Mouse (Mus musculus) hematopoietic stem cell, adult 5-6 weeks (primary cell): ENCODE measurements around the gene Adcy6. TPM values are rescaled to one million over a fixed set of nuclear protein-coding genes. Genes with fewer than 3 reads are reported as not detected.
A peak's percentile ranks its signal among the peaks of the same experiment; 100 is the strongest.
"Not testable (repeated sequence)": the region's sequence is repeated elsewhere in the genome, so short reads cannot be mapped to it uniquely, and the experiment has no call there.

Experiments used
- ATAC-seq, 2 experiments: fragments of 125-278 bp in 1 of 2; replicated peaks in 1 of 2; 2 replicates each; pipeline ENCODE4 v1.8.0; 2016 to 2017; ENCODE audit warnings: inconsistent platforms in 2 of 2, mild to moderate bottlenecking in 2 of 2, moderate number of reproducible peaks in 2 of 2, low read depth in 1 of 2, moderate TSS enrichment in 1 of 2; ENCODE audit not compliant: low FRiP score in 2 of 2, poor library complexity in 2 of 2, severe bottlenecking in 2 of 2, insufficient read depth in 1 of 2, low TSS enrichment in 1 of 2
- total RNA-seq: library from RNA; stranded (forward); fragments of 172-1452, 232-1000 nt; gene quantifications from 2 replicates; pipeline ENCODE4 v1.2.3, GENCODE M21; 2017

Adcy6 gene
- total RNA-seq, 1 experiment from 2014 or later: 17.3 TPM

DNA sequence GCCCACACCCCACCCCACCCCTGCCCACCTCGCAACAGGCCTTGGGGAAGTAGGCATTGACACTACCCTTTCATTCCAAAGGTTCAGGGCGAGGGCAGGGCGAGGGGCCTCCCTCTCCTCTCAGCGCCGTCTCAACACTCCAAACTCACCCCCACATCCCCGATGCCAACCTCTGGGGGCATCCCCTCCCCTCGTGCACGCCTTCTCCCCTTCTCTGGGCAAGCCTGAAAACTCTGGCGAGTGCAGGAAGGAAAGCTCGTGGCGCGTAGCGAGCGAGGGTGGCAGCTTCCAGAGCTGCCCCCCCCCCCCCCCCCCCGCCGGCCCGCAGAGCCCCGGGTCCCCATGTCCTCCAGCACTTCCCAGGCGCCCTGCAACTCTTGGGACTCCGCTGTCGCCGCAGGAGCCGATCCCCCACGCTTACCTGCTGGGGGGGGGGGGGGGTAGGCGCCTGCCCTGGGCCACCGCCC, 1.1 kb downstream of the Adcy6 start:
- peak in 1 of 2 experiments; percentile 25; a peak in 1 of 4 replicates for ATAC-seq

DNA sequence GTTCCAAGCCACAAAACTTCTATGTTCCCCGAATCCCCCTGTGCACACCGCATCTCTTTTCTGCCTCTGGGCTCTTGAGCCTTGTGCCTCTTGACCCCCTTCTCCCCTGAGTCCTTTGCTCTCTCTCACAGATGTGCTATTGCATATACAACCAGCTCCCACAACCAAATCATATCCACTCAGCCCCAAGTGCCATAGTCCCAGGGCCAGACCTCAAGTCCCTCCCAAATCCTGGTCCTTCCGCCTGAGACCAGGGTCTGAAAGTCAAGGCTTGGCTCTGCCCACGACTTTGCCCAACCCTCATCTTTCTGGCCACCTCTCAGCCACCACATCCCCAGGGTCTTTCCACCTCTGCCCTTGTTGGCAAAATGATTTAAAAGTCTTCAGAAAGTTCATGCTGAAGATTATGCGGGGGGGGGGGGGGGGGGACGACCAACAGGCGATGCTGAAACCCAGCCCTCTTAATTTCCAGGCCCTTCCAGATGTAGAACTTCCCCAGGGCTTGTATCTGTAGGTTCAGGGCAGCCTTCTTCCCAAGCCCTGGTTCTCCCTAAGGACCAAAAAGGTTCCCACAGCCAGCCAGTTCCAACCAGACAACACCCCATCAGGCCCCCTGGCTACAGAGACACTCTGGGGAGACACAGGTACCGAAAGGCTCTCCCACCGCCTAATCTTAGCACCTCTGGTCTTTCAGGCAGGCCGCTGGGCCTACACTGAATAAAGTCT, 1.7 kb downstream of the Adcy6 start:
- ATAC-seq: no peak

DNA sequence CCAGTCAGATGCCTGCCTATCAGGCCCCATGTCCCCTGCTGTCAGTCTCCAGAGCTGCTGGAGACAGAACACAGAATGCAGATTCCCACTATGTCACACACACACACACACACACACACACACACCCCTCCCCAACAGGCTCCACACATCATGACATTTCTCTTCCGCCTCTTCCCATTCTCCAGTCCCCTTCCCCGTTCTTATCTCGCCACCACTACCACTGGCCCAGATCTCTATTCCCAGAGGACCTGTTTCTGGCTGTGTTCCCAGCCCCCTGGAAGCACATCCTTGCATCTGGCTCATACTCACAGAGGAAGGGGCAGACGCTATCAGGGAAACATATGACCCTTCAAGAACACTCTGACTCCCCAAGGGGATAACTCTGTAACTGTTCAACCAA, 2.3 kb downstream of the Adcy6 start:
- no peak for ATAC-seq

- ATAC-seq: no peak
Measured at GRCm38 (mm10) chr15:98606739-98607138, 3.1 kb downstream of the Adcy6 start.

GRCm38 (mm10) chr15:98606051-98606536, 3.8 kb downstream of the Adcy6 start:
- no peak; a peak in 1 of 4 replicates for ATAC-seq

DNA sequence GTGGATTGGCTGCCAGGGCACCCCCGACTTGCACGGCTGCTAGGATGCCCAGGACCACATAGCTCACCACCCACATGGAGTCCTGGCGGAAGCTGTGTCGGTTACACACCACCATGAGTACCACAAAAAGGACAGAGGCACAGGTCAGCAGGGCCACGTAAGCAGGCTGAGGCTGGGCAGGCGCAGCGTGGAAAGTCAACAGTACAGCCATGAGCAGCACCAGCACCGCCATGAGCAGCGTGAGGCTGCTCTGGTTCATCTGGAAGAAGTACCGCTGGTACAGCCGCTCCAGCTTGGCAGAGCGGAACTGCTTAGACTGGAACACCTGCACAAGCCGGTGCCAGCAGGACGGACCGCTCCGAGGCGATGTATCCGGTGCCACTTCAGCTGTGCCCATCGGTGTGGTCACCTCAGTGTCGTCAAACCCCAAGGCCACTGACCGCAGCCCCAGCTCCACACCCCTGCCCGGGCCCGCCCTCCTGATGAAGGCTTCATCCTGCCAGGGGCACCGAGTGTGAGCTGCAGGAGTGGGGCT, 5.8 kb downstream of the Adcy6 start:
- no peak for ATAC-seq

GRCm38 (mm10) chr15:98602921-98603458, 6.9 kb downstream of the Adcy6 start:
- no peak for ATAC-seq

- no peak for ATAC-seq
Measured at GRCm38 (mm10) chr15:98602191-98602881, 7.5 kb downstream of the Adcy6 start.

- no peak for ATAC-seq
Measured at GRCm38 (mm10) chr15:98601832-98602190, 8.1 kb downstream of the Adcy6 start.

- no peak for ATAC-seq
Measured at GRCm38 (mm10) chr15:98600036-98600709, 9.7 kb downstream of the Adcy6 start.

GRCm38 (mm10) chr15:98596609-98597008, 13.3 kb downstream of the Adcy6 start:
- ATAC-seq: no peak

DNA sequence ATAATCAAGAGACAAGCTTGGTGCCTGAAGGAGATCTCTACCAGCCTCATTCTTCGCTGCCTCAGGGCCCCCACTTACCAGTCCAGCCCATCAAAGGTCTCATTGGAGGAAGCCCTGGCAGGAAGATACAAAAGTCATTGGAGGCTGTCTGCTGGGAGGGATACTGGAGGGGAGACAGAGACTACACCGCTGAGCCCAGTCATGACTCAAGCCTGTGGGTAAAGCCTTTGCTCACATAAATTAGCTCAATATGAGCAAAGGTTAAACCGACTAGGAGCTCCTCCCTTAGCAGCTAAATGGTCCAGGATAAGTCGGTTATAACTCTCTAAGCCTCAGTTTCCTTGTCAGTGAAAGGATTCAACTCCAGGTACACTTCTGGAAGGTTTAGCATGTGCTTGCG, 14.8 kb downstream of the Adcy6 start:
- ATAC-seq: no peak

DNA sequence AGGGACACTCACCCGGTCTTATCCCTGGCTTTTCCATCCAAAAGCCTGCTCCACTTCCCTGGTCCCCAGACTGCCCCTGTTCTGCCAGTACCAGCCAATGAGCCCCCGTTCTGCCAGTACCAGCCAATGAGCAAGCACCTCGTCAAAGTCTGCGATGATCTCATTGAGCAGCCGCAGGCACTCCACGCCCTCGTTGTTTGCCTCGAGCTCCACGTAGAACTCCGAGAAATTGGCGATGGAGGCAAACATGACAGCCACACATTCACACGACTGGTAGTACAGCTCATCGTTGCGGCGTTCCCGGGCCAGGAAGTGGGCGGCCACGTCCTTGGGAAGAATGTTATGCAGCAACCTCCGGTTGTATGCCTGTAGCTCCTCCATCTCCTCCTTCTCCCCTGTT, 15.7 kb downstream of the Adcy6 start:
- no peak for ATAC-seq

DNA sequence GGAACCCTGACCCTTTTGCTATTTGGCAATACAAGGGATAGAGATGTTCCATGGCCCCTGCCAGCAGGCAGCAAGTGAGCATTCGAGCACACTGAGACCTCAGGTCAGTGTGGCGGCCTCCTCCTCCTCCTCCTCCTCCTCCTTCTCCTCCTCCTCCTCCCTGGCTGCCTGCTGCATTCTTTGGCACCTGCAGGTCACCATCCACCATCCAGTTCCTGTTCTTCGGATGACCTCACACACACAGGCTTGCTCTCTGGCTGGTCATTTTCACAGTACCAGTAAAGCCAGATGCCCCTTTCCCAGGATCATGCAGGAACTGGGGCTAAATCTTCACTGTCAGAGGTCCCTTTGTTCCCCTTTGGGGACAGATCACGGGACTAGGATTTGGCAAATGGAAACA, 18.5 kb downstream of the Adcy6 start:
- no peak for ATAC-seq

- peak in 1 of 2 experiments; percentile 48; a peak in 2 of 4 replicates for ATAC-seq
Measured at GRCm38 (mm10) chr15:98589640-98590336, 20.1 kb downstream of the Adcy6 start.

DNA sequence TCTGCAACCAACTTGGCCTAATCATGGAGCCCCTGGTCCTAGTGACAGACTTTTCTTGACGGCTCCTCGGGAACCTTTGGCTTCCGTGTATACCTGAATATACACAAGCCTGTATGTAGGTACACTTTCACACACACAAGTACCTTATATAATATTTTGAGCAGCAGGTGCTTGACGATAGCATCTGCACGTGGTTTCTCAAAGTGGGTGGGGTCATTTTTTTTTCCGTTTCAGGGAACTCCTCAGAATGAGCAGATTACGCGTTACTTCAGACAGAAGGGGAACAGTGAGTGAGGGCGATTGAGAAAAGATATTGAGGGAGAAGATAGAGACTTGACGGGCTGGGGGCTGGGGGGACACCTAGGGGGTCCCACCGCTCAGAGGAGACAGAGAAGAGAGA, 22.1 kb downstream of the Adcy6 start:
- no peak for ATAC-seq

DNA sequence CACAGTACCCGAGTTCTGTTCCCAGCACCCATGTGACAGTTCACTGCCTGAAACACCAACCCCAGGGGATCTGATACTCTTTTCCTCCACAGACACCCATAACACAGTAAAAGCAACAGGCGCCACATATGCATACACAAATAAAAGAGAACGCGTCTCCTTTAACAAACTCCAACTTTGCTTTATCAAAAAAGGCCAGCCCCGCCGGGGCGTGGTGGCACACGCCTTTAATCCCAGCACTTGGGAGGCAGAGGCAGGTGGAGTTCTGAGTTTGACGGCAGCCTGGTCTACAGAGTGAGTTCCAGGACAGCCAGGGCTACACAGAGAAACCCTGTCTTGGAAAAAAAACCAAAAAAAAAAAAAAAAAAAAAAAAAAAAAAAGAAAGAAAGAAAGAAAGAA, 23.7 kb downstream of the Adcy6 start:
- ATAC-seq: not testable (repeated sequence)
